Mouse (Mus musculus) cerebellum, adult 11 months (tissue): ENCODE results near the gene Slc22a12.

Experiments
- DNase-seq: peaks from one replicate; pipeline ENCODE4 v3.0.0; 2022

Gene Slc22a12

GRCm38 (mm10) chr19:6514940-6515339 lies 27.9 kb downstream of the Slc22a12 start:
- DNase-seq = no peak

- DNase-seq = no peak
These were observed 29.3 kb downstream of the Slc22a12 start for GRCm38 (mm10) chr19:6513389-6514139.

GRCm38 (mm10) chr19:6510546-6510945 lies 32.3 kb downstream of the Slc22a12 start:
- no peak for DNase-seq

GRCm38 (mm10) chr19:6509881-6510280 lies 33.0 kb downstream of the Slc22a12 start:
- no peak for DNase-seq

GRCm38 (mm10) chr19:6507393-6507792 lies 35.4 kb downstream of the Slc22a12 start:
- DNase-seq = no peak

GRCm38 (mm10) chr19:6504656-6505045 lies 38.2 kb downstream of the Slc22a12 start:
- no peak for DNase-seq

GRCm38 (mm10) chr19:6503926-6504655 lies 38.7 kb downstream of the Slc22a12 start:
- DNase-seq = peak; percentile 67

GRCm38 (mm10) chr19:6502543-6503319 lies 40.1 kb downstream of the Slc22a12 start:
- DNase-seq = no peak

- DNase-seq = peak; percentile 82
These were observed 40.7 kb downstream of the Slc22a12 start for GRCm38 (mm10) chr19:6502035-6502541.

GRCm38 (mm10) chr19:6500636-6501025 lies 42.2 kb downstream of the Slc22a12 start:
- no peak for DNase-seq

- DNase-seq = no peak
These were observed 42.8 kb downstream of the Slc22a12 start for GRCm38 (mm10) chr19:6499860-6500635.

GRCm38 (mm10) chr19:6498350-6499131 lies 44.3 kb downstream of the Slc22a12 start:
- no peak for DNase-seq

GRCm38 (mm10) chr19:6497803-6498202 lies 45.0 kb downstream of the Slc22a12 start:
- DNase-seq = no peak

- DNase-seq = peak; percentile 86
These were observed 45.6 kb downstream of the Slc22a12 start for GRCm38 (mm10) chr19:6497150-6497801.

GRCm38 (mm10) chr19:6496462-6497149 lies 46.2 kb downstream of the Slc22a12 start:
- DNase-seq = no peak

GRCm38 (mm10) chr19:6495714-6496113 lies 47.1 kb downstream of the Slc22a12 start:
- no peak for DNase-seq

GRCm38 (mm10) chr19:6494504-6495170 lies 48.2 kb downstream of the Slc22a12 start:
- no peak for DNase-seq

GRCm38 (mm10) chr19:6494032-6494431 lies 48.8 kb downstream of the Slc22a12 start:
- DNase-seq = no peak

GRCm38 (mm10) chr19:6493219-6493618 lies 49.6 kb downstream of the Slc22a12 start:
- DNase-seq = no peak

- peak; percentile 84 for DNase-seq
These were observed 50.7 kb downstream of the Slc22a12 start for GRCm38 (mm10) chr19:6492124-6492523.
